Mouse (Mus musculus) hematopoietic stem cell, adult 5-6 weeks (primary cell): Measurements from ENCODE around the gene Olfr510. TPM values are rescaled to one million over a fixed set of nuclear protein-coding genes. Genes with fewer than 3 reads are reported as not detected.
"Not testable (repeated sequence)": the region's sequence is repeated elsewhere in the genome, so short reads cannot be mapped to it uniquely, and the experiment has no call there.

ENCODE experiments used
- ATAC-seq, 2 experiments: fragments of 125-278 bp in 1 of 2; replicated peaks in 1 of 2; 2 replicates each; pipeline ENCODE4 v1.8.0; 2016 to 2017; ENCODE audit warnings: inconsistent platforms in 2 of 2, mild to moderate bottlenecking in 2 of 2, moderate number of reproducible peaks in 2 of 2, low read depth in 1 of 2, moderate TSS enrichment in 1 of 2; ENCODE audit not compliant: low FRiP score in 2 of 2, poor library complexity in 2 of 2, severe bottlenecking in 2 of 2, insufficient read depth in 1 of 2, low TSS enrichment in 1 of 2
- total RNA-seq: library from RNA; stranded (forward); fragments of 172-1452, 232-1000 nt; gene quantifications from 2 replicates; pipeline ENCODE4 v1.2.3, GENCODE M21; 2017

Gene Olfr510
- not detected in 2 replicates for total RNA-seq

DNA sequence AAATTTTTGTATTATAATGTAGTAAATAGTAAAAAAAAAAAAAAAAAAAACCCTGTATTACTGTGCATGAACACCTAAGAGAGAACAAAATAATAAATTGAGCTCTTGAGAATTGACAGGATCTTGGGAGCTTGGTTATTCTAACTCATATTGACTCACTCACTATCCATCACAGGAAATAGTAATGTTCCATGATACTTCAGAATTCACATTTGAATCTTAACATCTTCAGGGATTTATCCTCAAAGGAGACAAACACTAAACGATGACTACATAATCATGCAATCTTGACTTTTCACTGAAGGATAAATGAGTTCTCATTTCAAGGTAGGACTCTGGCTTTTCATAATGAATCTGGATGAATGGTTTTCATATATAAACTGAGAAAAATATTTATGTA lies at the start of gene Olfr510:
Gene Olfr510 (plus strand): TSS at position 301 of the 400 bp plus-strand sequence.
- ATAC-seq, result no peak

DNA sequence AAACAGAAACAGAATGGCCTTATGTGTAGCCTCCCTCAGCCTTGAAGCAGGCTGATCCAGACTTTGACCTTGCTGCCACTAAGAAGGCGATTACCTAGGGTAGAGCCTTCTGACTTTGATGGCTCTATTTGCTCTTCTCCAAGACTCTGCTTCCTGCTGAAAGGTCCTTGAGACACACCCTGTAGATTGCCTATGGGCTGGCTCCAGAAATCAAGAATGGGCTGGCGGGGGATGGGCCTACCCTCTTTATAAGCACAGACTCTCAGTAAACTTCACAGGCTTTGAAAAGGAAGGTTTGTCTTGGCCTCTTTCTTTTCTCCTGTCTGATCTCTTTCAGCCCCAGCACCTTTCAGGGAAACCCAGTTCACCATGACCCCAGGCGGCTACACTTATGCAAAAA lies 49.4 kb upstream of the Olfr510 start:
- ATAC-seq, result not testable (repeated sequence)

DNA sequence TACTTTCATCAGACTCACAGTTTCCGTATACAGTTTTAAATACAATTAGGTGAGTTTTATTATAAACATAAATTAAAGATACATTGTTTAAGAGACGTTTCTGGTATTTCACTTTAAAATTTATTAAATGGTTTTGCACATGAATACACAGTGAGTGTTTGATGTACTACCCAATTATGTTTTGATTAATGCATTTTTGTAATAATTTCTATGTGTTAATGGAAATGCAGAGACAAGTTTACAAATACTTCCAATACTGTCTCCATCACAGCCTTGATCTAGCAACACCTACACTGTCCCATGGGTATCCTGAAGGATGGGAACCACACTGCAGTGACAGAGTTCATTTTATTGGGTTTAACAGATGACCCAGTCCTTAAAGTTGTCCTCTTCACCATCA lies 44.7 kb upstream of the Olfr510 start, which contains the start of gene Olfr507:
Gene Olfr507 (plus strand): TSS at position 301 of the 400 bp plus-strand sequence.
- ATAC-seq, result no peak

DNA sequence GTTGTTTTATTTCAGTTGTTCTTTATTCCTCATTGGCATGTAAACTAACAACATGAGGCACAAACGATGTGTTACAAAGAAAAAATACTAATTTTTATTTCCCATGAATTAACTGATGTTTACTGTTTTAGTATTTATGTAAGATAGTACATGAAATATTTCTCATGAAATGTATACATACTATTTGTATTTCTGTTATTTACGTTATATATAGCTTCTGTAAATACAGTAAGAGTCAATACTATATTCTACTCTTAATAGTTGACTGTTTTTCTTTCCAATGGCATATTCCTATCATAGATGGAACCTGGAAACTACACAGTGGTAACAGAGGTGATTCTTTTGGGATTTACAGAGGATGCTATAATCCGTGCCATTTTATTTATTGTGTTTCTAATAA lies 36.5 kb upstream of the Olfr510 start, which contains the start of gene Olfr508:
Gene Olfr508 (plus strand): TSS at position 301 of the 400 bp plus-strand sequence.
- no peak for ATAC-seq

DNA sequence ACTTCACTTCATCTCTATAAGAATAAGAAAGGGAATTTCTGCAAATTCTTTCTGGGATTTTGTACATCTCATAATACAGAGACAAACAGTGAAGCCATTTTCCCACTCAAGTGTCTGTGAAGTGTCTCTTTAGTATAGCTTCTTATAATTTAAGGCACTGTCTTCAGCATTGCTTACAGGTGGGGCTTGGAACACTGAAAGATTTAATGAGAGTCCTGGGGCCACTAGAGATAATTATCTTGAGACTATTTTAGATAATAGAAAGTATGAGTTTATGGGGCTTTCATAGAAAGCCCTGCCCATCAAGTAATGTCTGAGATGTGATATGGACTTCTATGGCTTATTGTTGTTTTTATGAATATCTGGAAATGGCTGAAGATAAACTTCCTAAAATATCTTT lies 14.4 kb upstream of the Olfr510 start, which contains the start of gene Olfr509:
Gene Olfr509 (minus strand): TSS at position 101 of the 400 bp plus-strand sequence.
- ATAC-seq, result no peak

DNA sequence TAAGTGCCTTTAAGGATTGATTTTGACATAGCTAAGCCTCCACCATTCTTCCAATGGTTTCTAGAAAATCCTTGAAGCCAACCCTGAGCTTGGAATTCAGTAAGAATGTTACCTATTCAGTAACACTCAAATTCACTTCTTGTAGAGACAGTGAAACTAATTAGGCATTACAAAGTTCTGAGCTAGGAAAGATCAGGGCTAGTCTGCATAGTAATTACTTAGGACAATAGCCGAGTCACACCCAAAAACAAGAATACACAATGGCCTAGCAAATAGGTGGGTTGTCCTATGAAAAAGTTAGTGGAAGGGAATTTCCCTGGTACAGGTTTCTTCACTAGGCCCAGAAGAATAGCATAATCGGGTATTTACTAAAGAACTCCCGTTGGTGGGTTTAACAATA lies 3.8 kb upstream of the Olfr510 start:
- no peak for ATAC-seq

DNA sequence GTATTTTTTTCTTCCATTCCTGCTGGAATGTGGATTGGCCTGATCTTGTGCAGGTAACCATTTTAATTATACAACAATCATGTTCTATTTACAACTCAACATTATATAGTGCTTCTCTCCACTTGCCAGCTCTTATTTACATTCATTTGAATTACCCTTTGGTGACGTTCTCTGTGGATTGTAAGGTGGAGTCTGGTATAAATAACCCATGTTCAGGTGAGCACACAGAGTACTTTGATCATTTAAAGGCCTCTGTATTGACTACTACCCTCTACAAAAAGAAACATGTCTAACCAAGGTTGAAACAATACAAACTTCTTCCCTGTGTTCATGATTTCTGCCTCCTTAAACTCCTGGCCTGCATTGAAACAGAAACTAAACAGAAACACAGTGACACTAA lies 4.8 kb downstream of the Olfr510 start:
- ATAC-seq, result no peak

DNA sequence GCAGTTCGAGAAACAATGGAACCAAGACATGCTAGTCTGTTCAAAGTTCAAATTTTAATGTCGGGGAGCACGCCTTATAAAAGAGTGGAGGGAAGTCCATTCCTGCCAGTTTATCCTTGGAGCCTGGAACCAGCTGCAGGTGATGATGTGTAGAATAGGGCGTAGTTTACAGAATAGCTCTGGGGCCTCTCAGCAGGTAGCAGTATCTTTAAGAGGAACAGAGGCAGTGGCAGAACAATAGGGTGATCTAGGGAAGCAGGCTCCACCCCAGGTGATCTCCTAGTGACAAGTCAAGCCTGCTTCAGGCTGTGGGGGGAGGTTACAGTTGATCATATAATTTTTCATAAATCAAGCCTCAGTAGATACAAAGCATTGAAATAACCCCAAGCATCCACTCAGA lies 12.7 kb downstream of the Olfr510 start:
- ATAC-seq, result no peak

DNA sequence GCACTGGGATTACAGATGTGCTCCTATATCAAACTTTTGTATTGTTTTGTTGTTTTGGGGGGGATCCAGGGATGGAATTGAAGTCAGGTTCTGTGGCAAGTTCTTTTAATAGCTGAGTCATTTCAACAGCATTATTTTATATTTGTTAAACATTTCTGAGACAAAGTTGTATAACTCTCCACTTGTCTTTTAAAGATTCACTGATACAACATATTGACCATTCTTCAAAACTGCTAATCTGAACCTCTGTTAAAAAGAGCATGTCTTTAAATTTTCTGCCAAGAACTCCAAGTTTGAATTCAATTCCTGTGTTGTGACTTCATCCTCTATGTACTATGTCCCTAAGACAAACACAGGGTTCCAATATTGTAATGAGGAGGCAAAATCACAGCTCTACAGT lies 46.8 kb downstream of the Olfr510 start, which contains the start of gene Olfr512:
Gene Olfr512 (plus strand): TSS at position 301 of the 400 bp plus-strand sequence.
- no peak for ATAC-seq

Other genes with a start within 250 kb of the Olfr510 start
- gene Olfr497, start 246.0 kb upstream of the Olfr510 start, total RNA-seq, result not detected in 2 replicates
- gene Olfr498, start 201.1 kb upstream of the Olfr510 start, total RNA-seq, result not detected in 2 replicates
- gene Olfr502, start 141.4 kb upstream of the Olfr510 start, total RNA-seq, result not detected in 2 replicates
- gene Olfr503, start 121.9 kb upstream of the Olfr510 start, total RNA-seq, result not detected in 2 replicates
- gene Olfr504, start 100.6 kb upstream of the Olfr510 start, total RNA-seq, result not detected in 2 replicates
- gene Olfr506, start 55.6 kb upstream of the Olfr510 start, total RNA-seq, result not detected in 2 replicates
- not detected in 2 replicates for gene Olfr507, start 44.6 kb upstream of the Olfr510 start, total RNA-seq
- not detected in 2 replicates for gene Olfr508, start 36.4 kb upstream of the Olfr510 start, total RNA-seq
- not detected in 2 replicates for gene Olfr509, start 14.5 kb upstream of the Olfr510 start, total RNA-seq
- gene Olfr512, start 46.9 kb downstream of the Olfr510 start, total RNA-seq, result not detected in 2 replicates
- gene Olfr513, start 84.6 kb downstream of the Olfr510 start, total RNA-seq, result not detected in 2 replicates
- gene Olfr514, start 159.6 kb downstream of the Olfr510 start, total RNA-seq, result not detected in 2 replicates
- not detected in 2 replicates for gene Olfr516, start 184.1 kb downstream of the Olfr510 start, total RNA-seq
- gene Olfr517, start 206.0 kb downstream of the Olfr510 start, total RNA-seq, result not detected in 2 replicates
- gene Olfr518, start 218.6 kb downstream of the Olfr510 start, total RNA-seq, result not detected in 2 replicates
- gene Olfr519, start 228.0 kb downstream of the Olfr510 start, total RNA-seq, result not detected in 2 replicates